Mouse (Mus musculus) left cerebral cortex, adult 8-10 months (tissue): ENCODE measurements around the gene Zmat3. TPM values are rescaled to one million over a fixed set of nuclear protein-coding genes. Genes with fewer than 3 reads are reported as not detected.
A peak's percentile ranks its signal among the peaks of the same experiment; 100 is the strongest.

Experiments
- DNase-seq, 2 experiments: peaks; one replicate each; pipeline ENCODE4 v3.0.0; 2022; ENCODE audit warnings: low spot score in 2 of 2
- total RNA-seq, 4 experiments: library from RNA; stranded (reverse); gene quantifications; 2 replicates each; pipeline ENCODE4 v1.2.4; 2022

The Zmat3 gene
- total RNA-seq, result 10 to 100 TPM; 67.5 to 74.8 (median 70.6) TPM

DNA sequence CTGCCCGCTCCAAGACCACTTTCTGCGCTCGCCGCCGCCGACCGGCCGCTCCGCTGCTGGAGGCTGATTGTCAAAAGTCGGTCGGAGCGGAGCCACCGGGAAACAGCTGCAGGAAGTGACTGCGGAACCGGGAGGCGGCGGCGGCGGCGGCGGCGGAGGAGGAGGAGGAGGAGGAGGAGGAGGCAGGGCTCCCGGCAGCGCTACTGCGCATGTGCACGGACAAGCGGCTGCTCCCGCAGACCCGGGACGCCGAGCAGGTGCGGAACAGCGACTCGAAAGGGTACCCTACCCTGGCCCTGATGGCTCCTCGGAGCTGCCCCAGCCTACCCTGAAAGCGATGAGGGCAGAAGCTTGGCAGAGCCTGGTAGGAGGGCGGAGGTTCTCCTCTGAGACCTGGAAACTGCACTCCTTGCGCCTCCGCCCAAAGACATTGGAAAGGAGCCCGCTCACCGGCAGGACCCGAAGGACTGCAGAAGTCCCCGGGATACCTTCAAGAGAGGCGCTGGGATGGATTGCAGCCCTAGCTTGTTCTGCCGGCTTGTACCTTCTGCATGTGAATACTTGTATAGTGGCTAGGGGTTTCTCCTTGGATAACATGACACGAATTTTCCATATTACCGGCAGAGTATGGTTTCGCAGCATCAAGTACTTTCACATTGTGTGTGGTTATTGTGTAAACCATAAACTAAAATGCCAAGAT lies at the start of gene Zmat3:
TSS of gene Zmat3 (minus strand) at position 469 of the 700 bp plus-strand sequence.
- DNase-seq, result peak; percentile 70 to 71

DNA sequence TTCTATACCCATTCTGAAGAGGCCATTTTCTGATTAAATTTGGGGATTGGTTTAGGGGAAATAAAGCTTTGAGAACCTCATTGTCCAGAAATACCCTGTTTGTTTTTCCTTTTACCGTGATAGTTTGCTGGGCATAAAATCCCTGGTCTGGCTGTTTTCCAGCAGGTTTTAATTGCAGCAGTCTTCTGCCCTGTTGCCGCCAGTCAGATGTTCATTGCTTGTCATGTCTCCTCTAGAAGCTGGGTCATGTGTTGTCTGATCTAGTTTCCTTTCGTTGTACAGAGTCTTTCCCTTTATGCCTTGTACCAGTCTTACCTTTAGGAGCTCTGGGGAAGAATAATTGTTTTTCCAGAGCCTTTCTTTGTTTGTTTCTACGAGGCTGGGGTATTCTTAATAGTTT lies 48.6 kb upstream of the Zmat3 start:
- no peak for DNase-seq

DNA sequence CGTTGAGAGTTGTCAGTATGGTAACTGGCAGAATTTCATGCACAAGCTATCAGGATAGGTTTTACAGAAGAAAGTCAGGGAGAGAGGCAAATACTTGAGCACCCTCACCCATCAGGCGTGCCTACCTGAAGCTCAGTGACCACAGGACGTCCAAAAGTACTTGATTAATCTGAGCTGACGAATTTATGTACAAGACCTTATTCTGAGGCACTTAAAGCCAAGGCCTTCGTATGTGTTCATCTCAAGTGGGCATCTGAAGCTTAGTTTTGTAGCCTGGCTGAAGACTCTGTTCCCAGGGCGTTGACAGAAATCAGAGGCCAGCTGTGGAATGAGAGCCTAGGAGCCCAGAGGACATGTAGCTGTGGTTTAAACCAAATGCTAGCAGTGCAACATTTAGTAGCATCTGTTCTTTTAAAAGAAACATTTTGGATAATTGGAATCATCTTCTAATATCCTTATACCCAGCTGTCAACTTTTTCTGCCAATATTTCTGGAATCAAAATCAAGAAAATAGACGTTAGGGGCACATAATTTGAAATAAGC lies 46.8 kb upstream of the Zmat3 start:
- no peak for DNase-seq

DNA sequence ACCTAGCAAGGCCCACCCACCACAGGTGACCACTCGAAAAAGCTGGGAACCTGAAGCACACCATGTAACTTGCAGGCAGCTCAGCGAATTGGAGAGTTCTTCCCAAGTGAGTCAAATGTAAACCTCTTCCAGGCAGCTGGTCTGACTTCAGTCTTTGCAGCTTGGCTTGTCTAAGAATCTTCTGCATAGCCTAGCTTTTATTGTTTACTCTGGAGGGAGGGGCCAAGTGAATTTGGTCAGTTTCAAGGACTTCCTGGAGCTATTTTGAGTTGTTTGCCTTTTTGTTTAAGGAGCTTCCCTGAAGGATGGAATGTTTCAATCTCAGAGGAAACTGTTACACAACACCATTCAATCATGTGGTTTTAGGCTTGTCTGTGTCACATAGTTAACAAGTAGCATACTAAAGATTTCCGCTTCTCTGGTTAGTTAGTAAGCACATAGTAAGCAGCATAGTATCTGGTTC lies 43.0 kb upstream of the Zmat3 start:
- DNase-seq, result no peak

DNA sequence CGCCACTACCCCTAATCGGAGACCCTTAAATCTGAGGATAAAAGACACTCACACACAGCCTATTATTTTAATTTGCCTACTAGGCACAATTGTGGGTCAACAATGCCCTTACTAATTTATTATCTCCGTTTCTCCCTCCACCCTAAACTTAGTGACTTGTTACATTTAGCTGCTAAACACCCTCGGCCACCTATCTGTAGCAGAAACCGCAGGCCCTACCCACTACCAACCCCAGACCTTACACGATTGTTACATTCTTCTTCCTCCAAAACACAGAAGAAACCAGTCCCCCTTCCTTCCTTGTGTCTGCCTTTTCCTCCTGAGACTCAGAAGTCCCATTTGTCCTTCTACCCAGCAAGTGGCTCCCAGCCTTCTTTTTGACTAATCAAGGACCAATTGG lies 41.0 kb upstream of the Zmat3 start:
- no peak for DNase-seq

DNA sequence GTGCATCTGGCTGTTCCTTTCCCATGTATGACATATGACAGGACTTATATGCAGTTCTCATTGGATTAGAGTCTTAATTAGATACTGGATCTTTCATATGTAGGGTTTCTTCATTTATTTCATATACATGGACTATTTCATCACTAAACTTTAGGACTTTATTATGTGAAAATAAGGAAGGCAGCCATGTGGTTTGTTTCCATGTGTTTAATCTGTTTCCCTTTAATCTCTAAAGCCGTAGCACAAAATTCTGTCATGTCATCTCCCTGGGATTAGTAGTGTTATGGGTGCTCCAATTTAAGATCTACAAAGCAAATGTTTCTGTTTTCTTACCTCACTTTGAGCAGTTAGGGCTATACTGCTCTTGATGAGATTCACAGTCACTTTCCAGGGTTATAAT lies 39.9 kb upstream of the Zmat3 start:
- no peak for DNase-seq

DNA sequence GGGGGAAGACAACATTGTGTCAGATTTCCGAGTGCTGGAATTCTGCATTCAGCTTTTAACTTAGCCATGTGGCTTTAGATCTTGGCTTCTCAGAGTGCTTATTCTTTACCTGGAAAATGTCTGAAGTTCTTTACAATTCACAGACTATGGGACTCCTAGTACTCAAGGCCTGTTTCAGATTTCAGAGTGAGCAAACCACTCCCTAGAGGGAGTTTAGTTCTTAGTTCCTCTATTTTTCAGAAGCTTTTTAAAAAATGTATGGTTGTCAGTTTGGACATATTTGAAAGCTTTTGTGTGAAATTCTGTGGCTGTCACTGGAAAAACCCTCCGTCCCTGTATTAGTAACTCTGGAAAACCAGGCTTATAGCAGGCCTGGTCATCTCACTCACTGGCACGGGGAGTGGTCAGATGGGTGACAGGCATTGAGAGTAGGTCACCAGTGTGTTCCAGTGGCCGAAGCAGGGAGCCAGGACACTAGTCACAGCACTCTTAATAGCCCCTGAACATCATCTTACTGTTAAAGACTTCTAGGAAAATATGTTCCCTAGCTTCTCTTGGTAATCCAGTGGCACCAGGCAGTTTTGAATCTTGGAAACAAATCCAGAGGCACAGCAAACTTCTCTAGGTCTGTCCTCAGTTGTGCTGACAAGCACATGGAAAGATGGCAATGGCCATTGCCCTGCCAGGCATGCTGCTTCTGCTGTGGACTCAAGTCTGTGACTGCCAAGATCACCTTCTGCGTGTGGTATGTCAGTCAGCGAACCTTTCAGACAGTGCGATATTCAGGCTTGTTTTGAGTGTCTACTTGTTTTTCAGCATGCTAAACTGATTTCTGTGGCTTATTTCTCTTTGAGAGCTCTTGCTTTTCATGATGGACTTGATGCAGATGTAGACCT lies 37.4 kb upstream of the Zmat3 start:
- DNase-seq, result no peak

DNA sequence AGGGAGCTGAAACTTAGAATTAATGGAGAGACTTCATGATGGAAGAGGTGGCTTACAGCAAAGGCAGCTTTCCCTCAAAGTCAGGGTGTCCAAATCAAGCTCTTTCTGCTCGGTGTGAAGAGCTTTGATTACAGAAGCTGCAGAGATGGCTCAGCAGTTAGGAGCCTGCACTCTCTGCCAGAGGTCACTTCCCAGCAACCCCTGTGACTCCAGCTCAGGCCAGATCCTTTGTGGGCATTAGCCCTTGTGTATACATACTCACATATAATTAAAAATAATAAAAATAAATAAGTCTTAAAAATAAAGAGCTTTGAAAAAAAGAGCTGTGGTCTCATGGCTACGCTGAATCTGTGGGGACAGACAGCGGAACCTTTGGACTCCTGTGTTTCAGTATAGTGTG lies 35.8 kb upstream of the Zmat3 start:
- DNase-seq, result no peak

DNA sequence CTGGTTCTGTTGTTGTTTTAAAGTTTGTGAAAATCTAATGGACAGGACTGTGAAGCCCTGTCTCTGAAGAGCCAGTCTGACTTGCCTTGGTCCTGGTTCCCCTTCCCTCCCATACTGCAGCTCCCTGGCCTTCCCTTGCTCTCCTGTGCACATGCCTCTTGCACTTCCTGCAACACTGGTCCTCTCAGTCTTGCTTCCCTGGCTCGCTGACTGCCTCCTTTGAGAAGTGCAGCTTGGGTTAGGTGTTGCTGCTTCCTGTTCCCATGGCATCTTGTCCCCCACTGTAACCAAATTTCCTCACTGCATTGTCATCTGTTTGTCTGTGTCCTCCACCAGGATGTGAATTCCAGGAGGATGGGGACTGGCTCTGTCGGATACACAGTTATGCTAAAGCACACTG lies 34.1 kb upstream of the Zmat3 start:
- no peak for DNase-seq

DNA sequence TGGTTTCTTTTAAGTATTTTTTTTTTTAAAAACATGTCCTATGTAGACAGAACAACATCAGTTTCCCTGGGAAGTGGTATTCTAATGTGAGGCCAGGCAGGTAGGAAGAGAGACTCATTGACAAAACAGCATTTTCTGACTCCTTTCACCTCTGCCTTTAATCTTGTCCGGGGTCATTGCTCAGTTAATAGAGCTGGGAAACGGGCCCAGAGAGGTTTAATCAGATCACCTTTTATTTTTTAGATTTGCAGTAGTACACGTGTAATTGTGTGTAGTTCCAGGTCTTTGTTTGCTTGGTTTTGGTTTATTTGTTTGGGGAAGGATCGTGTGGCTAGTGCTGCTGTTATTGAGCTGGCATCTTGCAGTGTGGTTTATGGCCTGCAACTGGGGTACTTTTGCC lies 33.6 kb upstream of the Zmat3 start:
- no peak for DNase-seq

DNA sequence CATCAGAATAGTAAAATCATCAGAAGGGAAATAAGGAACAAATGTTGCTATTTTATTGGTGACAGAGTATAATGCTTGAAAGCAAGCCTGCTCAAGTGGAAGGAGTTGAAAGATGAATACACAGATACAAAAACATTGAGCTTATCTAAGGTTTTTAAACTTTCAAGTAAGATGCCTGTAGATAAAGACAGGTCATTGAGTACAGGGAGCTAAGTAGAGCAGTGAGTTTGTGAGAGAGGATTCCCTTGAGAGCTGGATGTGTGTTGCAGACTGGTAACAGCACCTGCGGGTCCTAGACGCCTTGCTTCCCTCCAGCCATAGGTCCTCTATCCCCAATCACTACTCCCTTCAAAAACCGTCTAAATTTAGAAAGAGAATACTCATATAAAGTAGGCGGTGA lies 32.8 kb upstream of the Zmat3 start:
- no peak for DNase-seq

DNA sequence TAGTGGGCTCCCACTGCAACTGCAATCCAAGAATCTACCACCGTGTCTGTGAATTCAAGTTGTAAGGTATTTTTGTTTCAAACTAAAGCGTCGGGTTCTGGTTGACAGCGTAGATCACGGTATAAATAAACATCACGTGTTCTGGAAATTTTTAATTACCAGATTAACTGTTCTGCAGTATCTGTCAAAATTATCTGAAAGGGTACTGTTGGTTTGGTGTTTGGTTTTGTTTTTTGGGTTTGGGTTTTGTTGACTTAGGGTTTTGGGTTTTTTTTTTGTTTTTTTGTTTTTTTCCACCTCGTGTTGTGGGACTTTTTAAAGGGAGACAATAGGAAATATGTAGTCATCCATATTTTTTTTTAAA lies 32.3 kb upstream of the Zmat3 start:
- DNase-seq, result no peak

DNA sequence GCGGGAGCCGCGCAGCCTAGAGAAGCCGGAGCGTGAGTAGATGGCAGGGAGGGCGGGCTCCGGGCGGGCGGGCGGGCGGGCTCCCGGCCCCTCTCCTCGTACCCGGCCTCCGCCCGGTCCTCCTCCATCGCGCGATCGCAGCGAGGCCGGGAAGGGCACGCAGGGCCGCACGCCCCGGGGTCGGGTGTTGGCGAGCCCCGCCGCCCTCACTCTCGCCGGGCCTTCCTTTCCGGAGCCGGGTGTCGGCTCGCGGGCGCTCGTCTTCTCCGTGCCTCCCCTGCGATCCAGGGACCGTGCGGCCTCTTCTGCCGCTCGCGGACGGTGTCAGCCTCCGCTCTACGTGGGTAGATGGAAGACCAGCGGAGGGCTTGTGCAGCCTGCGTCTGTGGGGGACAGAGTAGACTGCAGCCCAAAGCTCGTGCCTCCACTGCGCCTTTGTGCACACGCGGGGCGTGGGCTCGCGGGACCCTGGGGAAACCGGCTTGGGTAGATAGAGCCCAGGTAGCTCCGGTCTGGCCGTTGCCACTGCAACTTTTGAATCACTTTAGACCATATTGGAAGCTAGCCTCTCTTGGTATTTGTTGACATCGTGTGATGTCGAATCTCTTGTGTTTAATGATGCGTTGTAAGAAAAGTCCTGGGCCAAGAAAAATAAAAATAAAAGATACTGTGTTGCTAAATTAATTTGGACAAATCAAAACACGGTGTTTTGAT lies 31.8 kb upstream of the Zmat3 start, which contains the start of gene Pik3ca:
TSS of gene Pik3ca (plus strand) at position 211 of the 714 bp plus-strand sequence.
- peak; percentile 35 to 47 for DNase-seq

DNA sequence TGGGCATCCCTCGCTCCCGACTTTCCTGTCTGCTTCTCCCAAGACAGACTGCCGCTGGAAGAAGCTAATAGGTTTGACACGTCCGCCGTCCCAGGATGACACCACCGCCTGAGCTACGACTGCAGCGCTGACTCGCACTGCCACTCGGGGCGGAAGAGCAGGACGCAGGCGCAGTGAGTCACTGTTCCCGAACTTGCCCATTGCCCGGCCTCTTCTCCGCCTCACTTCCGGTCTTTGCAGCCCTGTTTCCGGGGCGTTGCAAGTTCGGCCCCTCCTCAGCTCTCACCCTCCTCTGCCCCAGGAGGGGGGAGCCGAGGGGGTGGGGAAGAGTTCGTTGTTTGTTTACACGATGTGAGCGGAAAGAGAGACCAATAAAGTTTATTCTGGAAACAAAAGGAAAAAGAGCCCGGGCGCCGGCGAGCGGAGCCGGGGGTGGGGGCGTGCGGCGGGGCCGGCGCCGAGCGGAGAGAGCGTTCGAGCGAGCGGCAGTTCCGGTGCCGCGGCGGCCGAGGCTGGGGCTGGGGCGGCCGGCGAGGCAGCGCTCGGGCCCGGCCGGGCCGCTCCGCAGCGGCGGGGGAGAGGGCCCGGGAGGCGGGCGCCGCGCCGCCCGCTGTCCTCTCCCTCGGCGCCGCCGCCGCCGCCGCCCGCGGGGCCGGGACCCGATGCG lies 31.1 kb upstream of the Zmat3 start:
- DNase-seq, result peak; percentile 83 to 98

DNA sequence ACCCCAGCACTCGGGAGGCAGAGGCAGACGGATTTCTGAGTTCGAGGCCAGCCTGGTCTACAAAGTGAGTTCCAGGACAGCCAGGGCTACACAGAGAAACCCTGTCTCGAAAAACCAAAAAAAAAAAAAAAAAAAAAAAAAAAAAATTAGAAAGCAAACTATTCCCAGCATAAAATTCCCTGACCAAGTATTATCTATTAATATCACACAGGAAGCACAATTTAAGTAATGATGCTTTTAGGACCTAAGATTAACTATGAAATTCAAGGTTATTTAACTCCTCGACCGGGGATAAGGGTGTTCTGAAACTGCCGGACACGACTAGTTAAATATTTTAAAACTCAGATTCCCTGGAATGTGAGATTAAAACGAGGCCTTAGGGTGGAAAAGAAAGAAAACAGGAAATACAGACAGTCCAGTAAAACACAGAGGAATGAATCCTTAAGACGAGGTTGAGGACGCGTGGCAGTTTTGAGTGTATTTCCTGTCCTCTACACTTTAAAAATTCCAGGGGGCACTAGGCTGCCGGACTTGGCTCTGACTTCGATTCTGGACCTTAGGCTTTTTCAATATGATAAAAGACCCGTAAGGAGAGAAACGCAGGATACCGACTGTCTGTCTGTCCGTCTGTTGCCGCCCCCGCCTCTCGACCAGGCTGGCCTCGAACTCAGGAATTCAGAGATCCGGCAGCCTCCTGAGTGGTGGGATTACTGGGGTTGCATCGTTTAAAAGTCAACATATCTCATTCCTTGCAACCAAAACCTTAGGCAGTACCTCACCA lies 30.1 kb upstream of the Zmat3 start:
- peak in 1 of 2 experiments; percentile 15 for DNase-seq

DNA sequence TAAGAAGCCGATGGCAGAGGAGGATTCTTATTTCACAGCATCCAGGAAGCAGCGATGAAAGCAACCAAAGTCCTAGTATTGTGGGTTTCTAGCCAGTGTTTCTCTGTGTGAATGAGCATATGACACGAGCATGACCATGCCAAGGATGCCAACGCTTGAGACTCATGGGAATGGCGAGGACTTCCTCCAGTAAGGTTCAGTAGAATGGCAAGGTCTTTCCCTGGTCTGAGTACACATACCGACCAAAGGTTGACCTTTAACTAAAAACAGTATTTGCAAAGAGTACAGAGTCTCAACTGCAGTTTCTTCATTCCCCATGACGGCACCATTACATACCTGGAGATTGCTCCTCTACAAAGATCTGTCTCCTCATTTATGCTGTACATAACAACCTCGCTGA lies 28.2 kb upstream of the Zmat3 start:
- DNase-seq, result no peak

DNA sequence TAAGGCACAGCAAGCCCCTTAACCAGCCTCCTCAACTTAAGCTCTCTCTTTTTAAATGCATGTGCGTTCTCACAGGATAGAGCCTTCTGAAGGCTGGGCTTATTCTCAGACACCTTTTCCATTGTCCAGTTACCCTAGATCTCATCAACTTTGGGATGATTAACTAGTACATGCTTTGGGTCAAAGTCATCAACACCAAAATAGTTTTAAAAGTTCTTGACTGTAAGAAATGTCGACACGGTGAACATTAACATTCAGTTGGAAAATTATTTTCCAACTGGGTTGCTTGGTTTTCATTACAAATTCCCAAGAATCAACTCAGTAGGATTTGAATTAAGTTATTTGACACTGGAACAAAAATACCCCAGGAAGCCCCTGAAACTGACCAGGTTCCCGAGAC lies 27.0 kb upstream of the Zmat3 start:
- no peak for DNase-seq

DNA sequence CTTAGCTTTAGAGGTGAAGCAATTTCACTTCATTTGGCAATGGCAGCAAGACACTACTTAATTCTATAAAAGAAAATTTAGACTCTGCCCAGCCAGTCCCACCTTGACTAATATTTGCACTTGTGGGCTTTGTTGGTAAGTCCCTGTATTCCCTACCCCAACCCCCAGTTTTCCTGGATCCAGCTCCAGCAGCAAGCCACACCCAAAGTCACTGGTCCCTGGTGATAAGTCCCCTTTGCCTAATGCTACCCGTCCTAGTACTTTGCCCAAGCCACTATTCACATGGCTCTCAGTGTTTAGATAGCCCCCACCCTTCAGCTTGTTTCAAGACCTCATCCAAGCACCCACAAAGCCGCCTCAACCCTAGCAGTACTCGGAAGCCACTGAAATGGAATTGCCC lies 15.7 kb upstream of the Zmat3 start:
- DNase-seq, result no peak

DNA sequence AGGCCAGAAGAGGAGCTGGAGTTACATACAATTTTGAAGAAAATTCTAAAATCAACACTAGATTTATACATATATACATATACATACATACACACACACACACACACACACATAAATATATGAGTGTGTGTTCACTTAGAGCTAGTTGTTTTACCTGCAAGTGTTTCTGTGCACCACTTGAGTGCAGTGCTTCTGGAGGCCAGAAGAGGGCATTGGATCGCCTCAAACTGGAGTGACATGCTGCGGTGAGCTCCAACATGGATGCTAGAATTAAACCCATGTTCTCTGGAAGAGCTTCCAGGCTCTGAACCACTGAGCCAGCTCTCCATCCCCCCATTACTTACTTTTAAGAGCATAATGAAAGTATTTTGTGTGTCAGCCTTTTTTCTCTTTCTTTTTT lies 14.1 kb upstream of the Zmat3 start:
- no peak for DNase-seq

DNA sequence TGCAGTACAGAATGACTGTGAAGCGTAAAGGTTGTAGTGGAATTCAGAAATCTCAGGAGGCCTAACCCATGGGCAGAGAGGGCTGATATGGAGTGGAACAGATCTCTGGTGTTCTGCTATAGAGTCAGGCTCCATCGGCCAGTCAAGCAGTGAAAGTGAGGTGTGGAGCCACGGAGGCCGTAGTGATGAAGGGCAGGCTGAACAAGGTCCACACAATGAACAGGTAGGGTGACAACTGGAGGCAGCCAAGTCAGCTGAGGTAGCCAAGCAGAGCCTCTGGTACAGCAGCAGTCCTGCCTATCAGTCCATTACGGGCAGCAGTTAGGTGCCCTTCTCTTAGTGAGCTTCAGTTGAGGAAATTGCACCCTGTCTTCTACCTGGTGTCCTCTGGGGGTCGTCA lies 7.4 kb upstream of the Zmat3 start:
- no peak for DNase-seq
